Mouse (Mus musculus): ENCODE results near the gene Alk. TPM values are rescaled to one million over a fixed set of nuclear protein-coding genes. Genes with fewer than 3 reads are reported as not detected.

The Alk gene
- polyA plus RNA-seq, 1 experiment from 2014 or later = 0.60 TPM

DNA sequence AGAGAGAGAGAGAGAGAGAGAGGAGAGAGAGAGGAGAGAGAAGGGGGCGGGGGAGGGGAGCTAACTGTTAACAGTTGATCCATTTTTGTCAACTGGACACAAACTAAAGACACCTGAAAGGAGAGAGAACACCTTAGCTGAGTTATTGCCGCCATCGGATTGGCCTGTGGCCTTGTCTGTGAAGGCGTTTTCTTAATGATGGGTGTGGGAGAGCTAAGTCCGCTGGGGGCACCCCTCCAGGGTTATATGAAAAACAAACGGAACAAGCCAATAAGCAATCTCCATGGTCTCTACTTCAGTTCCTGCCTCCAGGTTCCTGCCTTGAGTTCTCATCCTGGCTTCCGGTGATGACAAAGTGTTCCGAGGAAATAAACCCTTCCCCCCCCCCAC is 734.2 kb downstream of the Alk start:
- Histone ChIP-seq H3K4me3 (no peak overlapping the region), H3K9me3 (no peaks in the 10 kb centered on the region), H3K4me2 (replicated peaks) (no peak overlapping the region), H3K27ac (no peak overlapping the region), H3K9ac (no peak overlapping the region), H3K27me3 (no peaks in the 10 kb centered on the region), H3K36me3 (no peaks in the 10 kb centered on the region), H3K4me1 (no peaks in the 10 kb centered on the region; the same call in 1 of the 2 replicates)
- WGBS = 80% methylated on average over 8 of the region's 8 CpGs
- no peak for ATAC-seq (ENCODE audit: low FRiP score, low read depth)

DNA sequence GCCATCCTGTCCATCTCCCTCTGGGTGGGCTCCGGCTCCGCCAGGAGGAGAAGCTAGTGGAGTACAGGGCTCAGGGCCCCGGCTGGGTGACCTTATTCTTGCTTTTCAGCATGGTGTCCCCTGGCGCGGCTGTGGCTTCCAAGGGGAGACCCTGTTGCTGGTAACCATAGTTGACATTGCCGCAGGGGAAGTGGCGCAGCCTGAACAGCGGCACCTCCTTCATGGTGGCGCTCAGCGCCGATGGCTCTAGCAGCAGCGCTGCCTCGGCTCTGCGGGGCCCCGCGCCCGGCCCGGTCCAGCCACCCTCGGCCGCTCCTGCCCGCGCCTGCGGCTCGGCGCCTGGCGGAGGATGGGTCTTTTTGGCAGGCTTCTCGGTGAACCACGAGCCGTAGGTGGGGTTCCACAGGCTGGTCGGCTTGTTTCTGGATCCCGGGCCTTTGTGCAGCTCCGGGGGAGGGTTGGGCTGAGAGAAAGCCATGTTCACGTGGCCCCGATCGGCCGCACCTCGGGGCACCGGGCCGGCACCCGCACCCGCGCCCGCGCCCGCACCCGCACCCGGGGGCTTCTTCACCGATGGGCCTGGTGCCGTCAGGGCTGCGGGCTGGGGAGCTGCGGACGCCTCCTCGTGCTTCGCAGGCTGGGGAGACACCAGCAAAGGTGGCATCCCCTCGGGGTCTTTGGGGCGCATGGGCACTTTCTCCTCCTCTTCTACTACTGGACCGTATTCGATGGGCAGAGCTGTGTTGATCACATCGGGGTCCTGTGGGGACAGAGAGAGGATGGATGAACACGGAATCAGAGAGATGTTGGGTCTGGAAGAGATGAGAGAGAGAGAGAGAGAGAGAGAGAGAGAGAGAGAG is 734.8 kb downstream of the Alk start:
- WGBS = 6% methylated on average over 59 of the region's 60 CpGs
- no peaks in the 10 kb centered on the region for H3K36me3 ChIP-seq

DNA sequence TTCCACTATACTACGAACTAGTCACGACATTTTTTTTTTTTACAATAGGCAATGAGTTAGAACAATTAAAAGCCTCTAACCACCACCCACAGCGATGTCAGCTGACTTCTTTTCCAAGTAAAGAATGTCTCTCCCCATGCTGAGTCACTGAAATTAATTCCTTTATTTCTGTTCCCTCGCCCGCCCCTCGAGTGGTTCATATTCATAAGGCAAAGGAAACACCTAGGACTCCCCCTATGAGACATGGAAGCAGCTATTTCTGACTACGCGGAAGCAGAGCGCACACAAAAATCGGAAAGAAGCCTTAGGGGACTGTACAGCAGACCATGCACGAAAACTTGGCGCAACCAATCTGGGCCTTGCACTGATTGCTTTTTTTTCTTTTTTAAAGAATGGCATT is 735.6 kb downstream of the Alk start:
- Histone ChIP-seq H3K9me3 (no peaks in the 10 kb centered on the region), H3K9ac (peak overlapping the region; percentile 78; the same call in 1 of the 2 replicates), H3K27me3 (no peaks in the 10 kb centered on the region), H3K27ac (no peak overlapping the region), H3K4me3 (no peak overlapping the region), H3K4me2 (replicated peaks) (peak overlapping the region; percentile 88), H3K36me3 (no peaks in the 10 kb centered on the region), H3K4me1 (no peaks in the 10 kb centered on the region; the same call in 1 of the 2 replicates)
- ATAC-seq (ENCODE audit: low FRiP score, low read depth) = no peak
- 87% methylated on average over 12 of the region's 12 CpGs for WGBS

More for the DNA sequence above, 734.8 kb downstream of the Alk start:
- Histone ChIP-seq H3K4me1 (no peaks in the 10 kb centered on the region; the same call in 1 of the 2 replicates), H3K9me3 (no peaks in the 10 kb centered on the region), H3K4me2 (replicated peaks) (peak overlapping the region; percentile 88), H3K27me3 (no peaks in the 10 kb centered on the region), H3K27ac (no peak overlapping the region), H3K4me3 (peak overlapping the region; percentile 52), H3K9ac (peak overlapping the region; percentile 78)
- ATAC-seq (ENCODE audit: low FRiP score, low read depth) = peak; percentile 70; the same call in 1 of the 2 replicates

- H3K4me3 ChIP-seq = no peak overlapping the region
- 61% methylated on average over 2 of the region's 2 CpGs for WGBS
- H3K4me1 ChIP-seq = no peaks in the 10 kb centered on the region; the same call in 1 of the 2 replicates
- H3K27me3 ChIP-seq = no peaks in the 10 kb centered on the region
- no peak overlapping the region for H3K4me2 ChIP-seq (replicated peaks)
- ATAC-seq (ENCODE audit: low FRiP score, low read depth) = no peak
- H3K9me3 ChIP-seq = no peaks in the 10 kb centered on the region
- H3K36me3 ChIP-seq = no peaks in the 10 kb centered on the region
- H3K9ac ChIP-seq = no peak overlapping the region
- H3K27ac ChIP-seq = no peak overlapping the region
Measured at GRCm38 (mm10) chr17:71867892-71868291, 736.5 kb downstream of the Alk start.

GRCm38 (mm10) chr17:71865437-71865836 is 739.0 kb downstream of the Alk start:
- H3K9ac ChIP-seq = no peak overlapping the region
- H3K4me3 ChIP-seq = no peak overlapping the region
- no peaks in the 10 kb centered on the region for H3K9me3 ChIP-seq
- H3K4me1 ChIP-seq = no peaks in the 10 kb centered on the region; the same call in 1 of the 2 replicates
- H3K36me3 ChIP-seq = no peaks in the 10 kb centered on the region
- no peak for ATAC-seq (ENCODE audit: low FRiP score, low read depth)
- H3K27ac ChIP-seq = no peak overlapping the region
- H3K27me3 ChIP-seq = no peaks in the 10 kb centered on the region
- no peak overlapping the region for H3K4me2 ChIP-seq (replicated peaks)
- WGBS = 62% methylated on average over 5 of the region's 5 CpGs

GRCm38 (mm10) chr17:71864039-71864438 is 740.4 kb downstream of the Alk start:
- Histone ChIP-seq H3K27ac (no peak overlapping the region), H3K9me3 (no peaks in the 10 kb centered on the region), H3K4me1 (no peaks in the 10 kb centered on the region; the same call in 1 of the 2 replicates), H3K4me2 (replicated peaks) (no peak overlapping the region), H3K9ac (no peak overlapping the region), H3K27me3 (no peaks in the 10 kb centered on the region), H3K4me3 (no peak overlapping the region), H3K36me3 (peaks cover 3% of the 10 kb centered on the region; the same call in 1 of the 2 replicates)
- ATAC-seq (ENCODE audit: low FRiP score, low read depth) = no peak
- 83% methylated on average over 8 of the region's 8 CpGs for WGBS

DNA sequence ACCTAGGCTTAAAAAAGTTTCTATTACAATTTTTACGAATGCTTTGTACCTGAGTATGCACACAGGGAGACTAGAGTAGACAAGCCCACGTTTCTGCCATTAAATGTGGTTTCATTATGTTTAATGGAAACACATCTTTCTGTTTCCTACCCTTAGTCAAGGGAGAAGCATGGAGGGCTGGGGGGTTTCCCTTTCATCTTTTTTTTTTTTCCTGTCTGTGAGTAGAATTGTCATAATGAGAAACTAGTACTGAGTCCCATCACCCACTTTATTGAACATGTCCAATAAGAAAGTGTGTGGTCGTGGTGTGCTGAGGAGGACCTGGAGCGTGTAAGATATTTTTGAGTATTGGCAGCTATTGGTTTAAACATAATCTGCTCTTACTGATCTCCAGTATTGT is 741.5 kb downstream of the Alk start:
- H3K36me3 ChIP-seq = peaks cover 6% of the 10 kb centered on the region; the same call in 1 of the 2 replicates
- no peak overlapping the region for H3K4me3 ChIP-seq
- H3K9me3 ChIP-seq = no peaks in the 10 kb centered on the region
- H3K27me3 ChIP-seq = no peaks in the 10 kb centered on the region
- no peak overlapping the region for H3K27ac ChIP-seq
- no peak overlapping the region for H3K9ac ChIP-seq
- ATAC-seq (ENCODE audit: low FRiP score, low read depth) = no peak
- WGBS = 74% methylated on average over 4 of the region's 4 CpGs
- H3K4me1 ChIP-seq = no peaks in the 10 kb centered on the region
- H3K4me2 ChIP-seq (replicated peaks) = no peak overlapping the region

DNA sequence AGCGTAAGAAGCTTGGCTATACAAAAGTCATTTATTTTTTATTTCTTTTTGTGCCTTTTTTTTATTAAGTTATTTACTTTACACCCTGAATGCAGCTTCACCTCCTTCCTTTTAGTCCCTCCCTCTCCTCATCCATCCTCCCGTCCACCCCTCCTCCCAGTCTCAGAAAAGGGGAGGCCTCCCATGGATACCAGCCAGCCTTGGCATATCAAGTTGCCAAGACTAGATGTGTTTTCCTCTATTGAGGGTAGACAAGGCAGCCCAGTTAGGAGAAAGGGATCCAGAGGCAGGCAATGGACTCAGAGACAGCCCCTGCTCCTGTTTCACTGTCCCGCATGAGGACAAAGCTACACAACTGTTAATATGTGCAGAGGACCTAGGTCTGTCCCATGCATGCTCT is 742.2 kb downstream of the Alk start:
- Histone ChIP-seq H3K27me3 (no peaks in the 10 kb centered on the region), H3K4me2 (replicated peaks) (no peak overlapping the region), H3K9ac (no peak overlapping the region), H3K4me3 (no peak overlapping the region), H3K36me3 (peaks cover 6% of the 10 kb centered on the region; the same call in 1 of the 2 replicates), H3K27ac (no peak overlapping the region), H3K9me3 (no peaks in the 10 kb centered on the region), H3K4me1 (no peaks in the 10 kb centered on the region)
- ATAC-seq (ENCODE audit: low FRiP score, low read depth) = no peak
- WGBS = 93% methylated on average over 3 of the region's 3 CpGs

DNA sequence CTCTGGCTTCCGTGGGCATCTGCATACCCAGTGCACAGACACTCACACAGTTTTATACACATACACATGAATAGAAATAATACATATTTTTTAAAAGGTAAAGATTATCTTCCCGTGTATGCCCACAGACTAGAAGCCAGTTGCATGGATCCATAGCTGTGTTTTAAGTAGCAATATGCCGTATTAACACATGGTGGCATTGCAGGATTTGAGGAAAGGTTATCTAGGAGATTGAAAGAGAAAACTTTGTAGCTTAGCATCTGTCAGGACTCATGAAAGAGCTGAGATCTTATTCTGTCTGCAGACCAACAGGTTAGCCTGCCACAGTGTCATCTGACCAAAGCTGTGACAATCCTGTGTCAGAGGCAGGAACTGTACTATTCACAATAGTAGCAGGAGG is 772.5 kb downstream of the Alk start:
- Histone ChIP-seq H3K9me3 (no peaks in the 10 kb centered on the region), H3K36me3 (peaks cover 6% of the 10 kb centered on the region), H3K9ac (no peak overlapping the region), H3K4me2 (replicated peaks) (no peak overlapping the region), H3K27me3 (no peaks in the 10 kb centered on the region), H3K4me3 (no peak overlapping the region), H3K27ac (no peak overlapping the region), H3K4me1 (0 out of 2 replicates have a peak, but pooled peaks cover 11% of the 10 kb centered on the region)
- WGBS = 79% methylated on average over 3 of the region's 3 CpGs
- ATAC-seq (ENCODE audit: low FRiP score, low read depth) = no peak

DNA sequence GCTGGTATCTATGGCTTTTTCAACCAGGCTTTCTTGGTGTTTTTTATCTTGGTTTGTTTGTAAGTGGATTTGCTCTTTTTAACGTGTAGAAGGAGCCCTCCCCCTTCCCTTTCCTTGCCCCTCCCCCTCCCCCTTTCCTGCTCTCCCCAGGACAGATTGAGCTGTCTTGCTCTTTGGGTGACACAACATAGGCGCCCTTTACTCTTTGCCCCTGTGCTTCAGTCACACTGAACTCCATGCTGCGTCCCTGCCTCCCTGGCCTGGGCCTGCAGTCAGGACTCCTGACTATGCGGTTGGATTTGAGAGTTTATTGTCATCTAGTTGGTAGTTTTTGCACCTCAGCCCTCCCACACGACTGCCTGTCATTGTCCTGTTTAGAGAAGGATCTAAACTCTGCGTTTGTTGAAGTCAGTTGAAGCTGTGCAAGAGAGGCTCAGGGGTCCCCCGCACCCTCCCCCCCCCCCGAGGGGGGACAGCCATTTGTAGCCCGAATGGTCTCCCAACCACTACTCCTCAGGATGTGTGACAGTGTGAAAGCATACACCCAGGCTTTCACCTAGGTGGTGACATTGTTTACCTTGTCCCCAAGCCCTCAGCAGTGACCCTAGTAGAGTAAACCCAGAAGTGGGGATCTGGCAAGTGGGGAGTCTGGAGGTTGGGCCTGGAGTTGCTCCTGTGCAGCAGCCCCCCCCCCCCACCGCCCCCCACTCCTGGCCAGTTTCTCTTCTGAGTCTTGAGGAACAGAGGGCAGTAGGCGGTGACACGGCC is 775.6 kb downstream of the Alk start:
- H3K4me3 ChIP-seq = no peak overlapping the region
- H3K4me2 ChIP-seq (replicated peaks) = no peak overlapping the region
- ATAC-seq (ENCODE audit: low FRiP score, low read depth) = no peak
- peaks cover 18% of the 10 kb centered on the region for H3K36me3 ChIP-seq
- 40% methylated on average over 12 of the region's 12 CpGs for WGBS
- peaks cover 23% of the 10 kb centered on the region for H3K4me1 ChIP-seq
- H3K27me3 ChIP-seq = peaks cover 7% of the 10 kb centered on the region; the same call in 1 of the 2 replicates
- H3K27ac ChIP-seq = no peak overlapping the region
- H3K9me3 ChIP-seq = no peaks in the 10 kb centered on the region
- no peak overlapping the region for H3K9ac ChIP-seq

DNA sequence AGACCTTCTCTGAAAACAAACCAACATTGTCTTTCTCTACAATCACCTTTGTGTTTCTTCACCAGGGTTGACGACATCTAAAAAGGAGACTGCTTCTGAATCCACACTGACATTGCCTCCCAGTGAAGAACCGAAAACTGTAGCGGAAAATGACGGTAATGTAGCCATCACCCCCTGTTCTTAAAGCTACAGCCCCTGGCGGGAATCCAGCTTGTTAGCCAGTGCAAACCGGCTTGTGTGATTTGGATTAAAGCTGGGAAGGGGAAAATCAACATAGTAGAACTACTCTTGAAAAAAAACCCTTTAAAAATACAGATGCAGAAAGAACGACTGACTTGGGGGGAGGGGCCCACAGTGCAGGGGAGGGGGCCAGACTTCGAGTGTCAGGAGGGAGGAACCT is 776.8 kb downstream of the Alk start:
- Histone ChIP-seq H3K27ac (no peak overlapping the region), H3K9ac (no peak overlapping the region), H3K4me2 (replicated peaks) (no peak overlapping the region), H3K9me3 (no peaks in the 10 kb centered on the region), H3K4me3 (no peak overlapping the region), H3K36me3 (peaks cover 18% of the 10 kb centered on the region), H3K4me1 (peaks cover 29% of the 10 kb centered on the region), H3K27me3 (peaks cover 7% of the 10 kb centered on the region; the same call in 1 of the 2 replicates)
- ATAC-seq (ENCODE audit: low FRiP score, low read depth) = no peak
- whole genome bisulfite sequencing = 54% methylated on average over 8 of the region's 8 CpGs

GRCm38 (mm10) chr17:71826603-71827002 is 777.8 kb downstream of the Alk start:
- H3K4me2 ChIP-seq (replicated peaks) = no peak overlapping the region
- no peak overlapping the region for H3K4me3 ChIP-seq
- H3K36me3 ChIP-seq = peaks cover 18% of the 10 kb centered on the region
- H3K4me1 ChIP-seq = peaks cover 29% of the 10 kb centered on the region
- H3K27me3 ChIP-seq = peaks cover 7% of the 10 kb centered on the region; the same call in 1 of the 2 replicates
- H3K9me3 ChIP-seq = no peaks in the 10 kb centered on the region; the same call in 1 of the 2 replicates
- no peak overlapping the region for H3K9ac ChIP-seq
- 64% methylated on average over 3 of the region's 3 CpGs for WGBS
- ATAC-seq (ENCODE audit: low FRiP score, low read depth) = no peak
- no peak overlapping the region for H3K27ac ChIP-seq

All from limb, embryonic 13.5 days (tissue).